Mouse (Mus musculus) cerebellum, adult 2 months (tissue): ENCODE data around the gene Ercc6. TPM values are rescaled to one million over a fixed set of nuclear protein-coding genes. Genes with fewer than 3 reads are reported as not detected.
A peak's percentile ranks its signal among the peaks of the same experiment; 100 is the strongest.

Experiments
- DNase-seq, 2 experiments: peaks; one replicate each; pipeline ENCODE4 v3.0.0; 2021
- H3K27ac ChIP-seq: fragments of 200-500 bp; 2 replicates; pipeline ENCODE4 v1.5.1; 2012; ENCODE audit warnings: low read length, control low read depth, inconsistent platforms; ENCODE audit not compliant: insufficient read depth
- H3K27me3 ChIP-seq: fragments of 200-500 bp; 2 replicates; pipeline ENCODE4 v1.6.1; 2012; ENCODE audit warnings: inconsistent platforms, mild to moderate bottlenecking, low read length, moderate library complexity; ENCODE audit not compliant: control insufficient read depth, insufficient read depth
- H3K4me1 ChIP-seq: fragments of 200-500 bp; 2 replicates; pipeline ENCODE4 v1.6.1; 2011; ENCODE audit warnings: low read length; ENCODE audit not compliant: control insufficient read depth, insufficient read depth
- H3K4me3 ChIP-seq: fragments of 200-500 bp; replicated peaks from 2 replicates; pipeline ENCODE3; 2011; ENCODE audit warnings: mild to moderate bottlenecking, low read depth, low read length, control low read depth; ENCODE audit not compliant: insufficient read depth
- CTCF ChIP-seq: fragments of 200-500 bp; IDR thresholded peaks from 2 replicates; pipeline ENCODE4 v1.5.1; 2011; ENCODE audit warnings: low read depth, mild to moderate bottlenecking, control low read depth, low read length, moderate library complexity, borderline replicate concordance; ENCODE audit not compliant: insufficient read depth
- POLR2A ChIP-seq: fragments of 200-500 bp; IDR thresholded peaks from 2 replicates; pipeline ENCODE4 v1.6.1; 2011; ENCODE audit warnings: low read length, control low read depth, borderline replicate concordance; ENCODE audit not compliant: insufficient read depth
- WGBS: fragments of 180-500 bp; shearing (Covaris S2); methylation state at CpG from one replicate; pipeline ENCODE4 v1.1.7; 2018; 5-methylcytosine and 5-hydroxymethylcytosine counted together
- polyA plus RNA-seq: library from polyadenylated mRNA; depleted of rRNA; stranded (reverse); fragments of >200 nt; gene quantifications from 2 replicates; pipeline ENCODE4 v1.2.3, GENCODE M21; 2012

Gene Ercc6
- polyA plus RNA-seq, 1 experiment: 8.8 TPM

DNA sequence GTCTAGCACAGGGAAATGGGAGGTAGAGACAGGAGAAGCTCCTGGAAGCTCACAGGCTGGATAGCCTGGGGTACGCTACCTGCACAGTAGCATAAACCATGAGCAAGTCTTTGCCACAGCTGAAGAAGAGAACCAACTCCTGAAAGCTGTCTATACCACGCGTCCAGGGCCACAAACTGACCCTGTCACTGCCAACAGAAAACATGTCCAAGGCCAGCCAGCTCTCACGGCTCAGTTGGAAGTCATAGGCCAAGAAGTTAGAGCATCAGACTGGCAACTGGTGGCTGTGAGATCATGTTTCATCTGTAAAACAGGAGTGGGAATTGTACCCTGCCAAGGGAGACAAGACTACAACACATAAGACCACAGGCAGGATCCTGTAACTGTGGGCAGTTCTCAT lies 20.3 kb downstream of the Ercc6 start:
- Histone ChIP-seq H3K27ac (no peak overlapping the region), H3K4me1 (peaks cover 14% of the 10 kb centered on the region), H3K27me3 (no peaks in the 10 kb centered on the region), H3K4me3 (no peak overlapping the region)
- no peak for DNase-seq
- no peak for TF ChIP-seq CTCF
- no peak for TF ChIP-seq POLR2A
- 79% methylated on average over 4 of the region's 4 CpGs for WGBS

DNA sequence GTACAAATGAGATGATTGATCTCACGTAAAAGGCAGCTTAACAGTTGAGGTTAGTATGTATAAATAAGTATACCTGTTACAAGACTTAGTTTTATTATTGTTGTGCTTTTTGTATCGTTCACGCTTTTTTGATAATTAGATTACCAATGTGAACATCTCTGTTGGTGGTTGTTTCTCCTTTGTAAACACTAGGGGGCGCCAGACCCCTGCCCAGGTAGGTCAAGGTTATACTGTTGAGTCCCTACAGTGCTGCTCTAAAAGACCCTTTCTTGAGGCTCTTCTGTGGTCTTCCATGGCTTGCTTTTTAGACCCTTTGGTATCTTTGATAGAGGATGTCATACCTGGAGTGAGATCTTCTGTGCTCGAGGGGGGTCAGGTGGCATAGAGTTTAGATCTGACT lies 20.8 kb downstream of the Ercc6 start:
- TF ChIP-seq POLR2A (no peak), CTCF (peak; percentile 50; the same call in 1 of the 2 replicates)
- no peak for DNase-seq
- H3K4me1 ChIP-seq: peaks cover 11% of the 10 kb centered on the region
- no peaks in the 10 kb centered on the region for H3K27me3 ChIP-seq
- no peak overlapping the region for H3K27ac ChIP-seq
- no peak overlapping the region for H3K4me3 ChIP-seq
- WGBS: 73% methylated on average over 5 of the region's 5 CpGs

DNA sequence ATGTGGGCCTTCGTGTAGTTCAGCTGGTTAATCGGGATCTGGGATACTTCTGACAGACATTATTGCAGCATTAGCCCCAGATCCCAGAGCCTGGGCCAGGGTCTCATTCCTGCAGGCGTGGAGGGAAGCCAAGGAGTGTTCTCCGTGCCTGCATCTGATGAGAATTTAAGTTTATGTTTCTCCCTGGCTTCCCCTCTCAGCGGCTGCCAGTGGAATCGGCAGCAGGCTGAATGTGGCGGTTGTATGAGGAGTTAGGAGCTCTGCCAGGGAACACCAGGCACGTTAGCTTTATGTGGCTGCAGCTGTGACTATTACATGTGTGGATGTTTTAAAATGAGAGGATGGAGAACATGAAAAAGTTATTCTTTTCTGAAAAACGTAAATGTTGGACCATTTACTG lies 23.4 kb downstream of the Ercc6 start:
- Histone ChIP-seq H3K27ac (no peak overlapping the region), H3K27me3 (no peaks in the 10 kb centered on the region), H3K4me3 (no peak overlapping the region), H3K4me1 (peaks cover 6% of the 10 kb centered on the region)
- WGBS: 57% methylated on average over 9 of the region's 9 CpGs
- no peak for TF ChIP-seq POLR2A
- TF ChIP-seq CTCF: no peak
- no peak for DNase-seq

DNA sequence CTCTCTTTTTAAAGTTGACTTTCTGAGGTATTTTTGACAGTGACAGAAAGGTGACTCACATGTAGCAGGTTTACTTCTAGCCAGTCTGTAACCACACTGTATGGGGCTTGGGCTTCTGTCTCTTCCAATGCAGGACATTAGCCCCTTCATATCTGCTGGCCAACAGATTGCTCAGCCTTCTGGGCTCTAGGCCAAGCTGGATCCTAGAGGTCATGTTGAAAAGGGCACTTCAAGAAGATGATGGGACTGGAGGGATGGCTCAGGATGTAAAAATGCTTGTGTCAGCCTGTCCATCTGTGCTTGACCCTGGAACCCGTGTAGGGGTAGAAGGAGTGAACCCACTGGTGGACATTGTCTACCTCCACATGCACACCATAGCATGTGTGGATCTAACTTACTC lies 24.8 kb downstream of the Ercc6 start:
- Histone ChIP-seq H3K27me3 (no peaks in the 10 kb centered on the region), H3K27ac (no peak overlapping the region), H3K4me1 (peaks cover 6% of the 10 kb centered on the region), H3K4me3 (no peak overlapping the region)
- TF ChIP-seq CTCF (no peak), POLR2A (no peak)
- DNase-seq: no peak
- 86% methylated on average over 1 of the region's 1 CpGs for WGBS

GRCm38 (mm10) chr14:32543075-32543474 lies 29.8 kb downstream of the Ercc6 start:
- H3K27ac ChIP-seq: no peak overlapping the region
- DNase-seq: no peak

DNA sequence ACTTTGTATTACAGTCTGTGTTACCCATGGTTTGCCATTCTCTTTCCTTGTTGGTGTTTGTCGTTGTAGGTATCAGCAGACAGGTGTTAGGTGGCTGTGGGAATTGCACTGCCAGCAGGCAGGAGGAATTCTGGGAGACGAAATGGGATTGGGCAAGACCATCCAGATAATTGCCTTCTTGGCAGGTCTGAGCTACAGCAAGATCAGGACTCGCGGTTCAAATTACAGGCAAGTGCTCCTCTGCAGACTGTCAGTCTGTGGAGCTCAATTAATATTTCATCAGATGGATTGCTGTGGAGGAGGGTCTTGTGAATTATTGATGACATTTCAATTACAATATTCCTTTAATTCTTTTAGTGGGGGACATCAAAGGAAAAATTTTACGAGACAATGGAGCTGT lies 33.4 kb downstream of the Ercc6 start:
- Histone ChIP-seq H3K4me1 (no peaks in the 10 kb centered on the region; the same call in 1 of the 2 replicates), H3K27ac (no peak overlapping the region), H3K4me3 (no peak overlapping the region), H3K27me3 (no peaks in the 10 kb centered on the region)
- TF ChIP-seq POLR2A (no peak), CTCF (no peak)
- DNase-seq: no peak
- 55% methylated on average over 5 of the region's 5 CpGs for WGBS

More at GRCm38 (mm10) chr14:32543075-32543474, 29.8 kb downstream of the Ercc6 start:
- TF ChIP-seq CTCF (no peak), POLR2A (no peak)
- Histone ChIP-seq H3K27me3 (no peaks in the 10 kb centered on the region), H3K4me1 (peaks cover 4% of the 10 kb centered on the region), H3K4me3 (no peak overlapping the region)

DNA sequence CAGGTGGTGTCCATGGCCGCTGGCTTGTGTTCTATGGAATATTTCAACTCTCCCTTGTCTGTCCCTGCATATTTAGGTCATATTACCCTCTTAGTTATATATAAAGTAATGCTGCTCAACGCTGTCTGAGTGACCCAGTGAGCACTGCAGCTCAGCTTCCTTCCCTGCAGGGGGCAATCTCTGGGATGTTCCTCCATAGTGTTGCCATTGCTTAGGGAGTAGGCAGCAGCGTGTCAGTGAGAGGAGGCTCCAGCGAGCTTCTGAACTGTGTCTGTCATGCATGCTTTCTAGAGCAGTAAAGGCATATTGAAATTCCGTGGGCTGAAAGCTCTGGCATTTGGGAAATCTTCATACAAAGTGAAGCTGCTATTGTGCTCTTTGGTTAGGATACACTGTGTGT lies 38.5 kb downstream of the Ercc6 start:
- Histone ChIP-seq H3K4me3 (no peak overlapping the region), H3K27me3 (no peaks in the 10 kb centered on the region), H3K27ac (no peak overlapping the region), H3K4me1 (no peaks in the 10 kb centered on the region; the same call in 1 of the 2 replicates)
- no peak for DNase-seq
- 68% methylated on average over 5 of the region's 5 CpGs for WGBS
- no peak for TF ChIP-seq CTCF
- TF ChIP-seq POLR2A: no peak

DNA sequence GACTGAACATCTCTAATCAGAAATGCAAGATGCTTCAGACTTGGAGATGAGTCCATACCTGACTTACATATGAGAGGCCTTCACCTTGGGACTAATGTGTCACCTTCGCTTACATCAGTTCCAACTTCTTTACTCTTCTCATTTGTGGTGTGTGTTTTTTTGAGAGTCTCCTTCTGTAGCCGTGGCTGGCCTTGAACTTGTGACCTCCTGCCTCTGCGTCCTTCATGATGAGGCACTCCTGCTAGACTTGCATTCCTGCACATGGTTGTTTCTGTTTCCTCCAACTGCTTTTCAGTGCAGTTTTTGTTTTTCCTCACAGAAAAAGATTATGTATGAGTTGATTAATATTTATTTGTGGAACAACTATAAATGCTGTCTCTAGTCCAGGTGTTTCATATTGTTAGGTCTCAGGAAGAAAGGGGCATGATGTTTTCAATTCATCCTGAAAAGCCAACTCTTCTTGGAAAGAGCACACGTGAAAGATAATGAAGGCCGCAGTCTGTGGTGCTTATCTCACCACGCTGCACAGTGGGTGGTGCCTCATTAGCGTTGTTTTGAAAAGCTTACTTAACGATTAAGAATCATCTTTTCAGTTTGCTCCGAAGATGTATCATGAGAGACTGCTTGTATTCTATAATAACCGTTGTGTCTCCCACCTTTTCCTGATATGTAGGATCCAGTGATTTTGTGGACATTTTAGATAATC lies 40.0 kb downstream of the Ercc6 start:
- DNase-seq: no peak
- TF ChIP-seq POLR2A (no peak), CTCF (no peak)
- Histone ChIP-seq H3K4me3 (no peak overlapping the region), H3K4me1 (no peaks in the 10 kb centered on the region; the same call in 1 of the 2 replicates), H3K27me3 (no peaks in the 10 kb centered on the region), H3K27ac (no peak overlapping the region)
- WGBS: 80% methylated on average over 10 of the region's 10 CpGs
